Mouse (Mus musculus) c-Kit-negative CD71-positive TER-119-positive erythroid progenitor cells, embryonic 14.5 days (primary cell): Measurements from ENCODE around the gene Irx6.

ENCODE experiments used
- DNase-seq: peaks from one replicate; pipeline ENCODE4 v3.0.0-alpha.2; 2013; ENCODE audit warnings: low read depth, low spot score

Irx6 gene

GRCm38 (mm10) chr8:92674244-92675128, at the start of gene Irx6:
Irx6 (plus strand) TSS chr8:92674288.
- no peak for DNase-seq

GRCm38 (mm10) chr8:92628711-92629650, 45.1 kb upstream of the Irx6 start:
- DNase-seq: no peak

GRCm38 (mm10) chr8:92633199-92633598, 40.9 kb upstream of the Irx6 start:
- peak; percentile 12 for DNase-seq

GRCm38 (mm10) chr8:92640820-92641219, 33.3 kb upstream of the Irx6 start:
- DNase-seq: no peak

- DNase-seq: peak; percentile 12
These were observed 27.5 kb upstream of the Irx6 start for GRCm38 (mm10) chr8:92646637-92647036.

- DNase-seq: no peak
These were observed 9.9 kb upstream of the Irx6 start for GRCm38 (mm10) chr8:92664207-92664606.

- no peak for DNase-seq
These were observed 3.9 kb upstream of the Irx6 start for GRCm38 (mm10) chr8:92670236-92670635.

- no peak for DNase-seq
These were observed 3.4 kb upstream of the Irx6 start for GRCm38 (mm10) chr8:92670656-92671195.

- DNase-seq: no peak
These were observed 2.2 kb upstream of the Irx6 start for GRCm38 (mm10) chr8:92671892-92672291.

GRCm38 (mm10) chr8:92673101-92673500, 987 bp upstream of the Irx6 start:
- no peak for DNase-seq

GRCm38 (mm10) chr8:92673555-92674243, 389 bp upstream of the Irx6 start:
- DNase-seq: no peak

GRCm38 (mm10) chr8:92678407-92678806, 4.3 kb downstream of the Irx6 start:
- no peak for DNase-seq

GRCm38 (mm10) chr8:92697361-92697760, 23.3 kb downstream of the Irx6 start:
- DNase-seq: no peak

- DNase-seq: no peak
These were observed 24.3 kb downstream of the Irx6 start for GRCm38 (mm10) chr8:92698411-92698810.

- no peak for DNase-seq
These were observed 25.9 kb downstream of the Irx6 start for GRCm38 (mm10) chr8:92699922-92700540.

GRCm38 (mm10) chr8:92703375-92703774, 29.3 kb downstream of the Irx6 start:
- no peak for DNase-seq

- no peak for DNase-seq
These were observed 32.2 kb downstream of the Irx6 start for GRCm38 (mm10) chr8:92706311-92706710.

GRCm38 (mm10) chr8:92713286-92713685, 39.2 kb downstream of the Irx6 start:
- no peak for DNase-seq

- no peak for DNase-seq
These were observed 43.3 kb downstream of the Irx6 start for GRCm38 (mm10) chr8:92717418-92717817.

- no peak for DNase-seq
These were observed 44.0 kb downstream of the Irx6 start for GRCm38 (mm10) chr8:92718057-92718456.
